Mouse (Mus musculus) hindbrain, embryonic 10.5 days (tissue): ENCODE data around the gene Cers6. TPM values are rescaled to one million over a fixed set of nuclear protein-coding genes. Genes with fewer than 3 reads are reported as not detected.

Experiments
- DNase-seq: peaks from one replicate; pipeline ENCODE4 v3.0.0-alpha.2; 2017; ENCODE audit warnings: low spot score
- H3K27ac ChIP-seq: fragments of 300-500 bp; sonication (generic); 2 replicates; pipeline ENCODE4 v1.5.1; 2016; ENCODE audit warnings: mild to moderate bottlenecking, moderate library complexity
- H3K27me3 ChIP-seq: fragments of 300-500 bp; sonication (generic); 2 replicates; pipeline ENCODE4 v1.6.1; 2016; ENCODE audit warnings: mild to moderate bottlenecking; ENCODE audit not compliant: poor library complexity, insufficient read depth, severe bottlenecking
- H3K36me3 ChIP-seq: fragments of 300-500 bp; sonication (generic); 2 replicates; pipeline ENCODE4 v1.6.1; 2016; ENCODE audit warnings: mild to moderate bottlenecking, moderate library complexity
- H3K4me1 ChIP-seq: fragments of 300-500 bp; sonication (generic); replicated peaks from 2 replicates; pipeline ENCODE4 v1.6.1; 2016; ENCODE audit warnings: mild to moderate bottlenecking
- H3K4me3 ChIP-seq: fragments of 300-500 bp; sonication (generic); 2 replicates; pipeline ENCODE4 v1.5.1; 2016; ENCODE audit warnings: mild to moderate bottlenecking, moderate library complexity
- H3K9me3 ChIP-seq: fragments of 300-500 bp; sonication (generic); 2 replicates; pipeline ENCODE4 v1.6.1; 2016; ENCODE audit warnings: mild to moderate bottlenecking, moderate library complexity
- WGBS: fragments of 180-500 bp; shearing (Covaris S2); methylation state at CpG from one replicate; pipeline ENCODE4 v1.1.7; 2016; 5-methylcytosine and 5-hydroxymethylcytosine counted together
- polyA plus RNA-seq: library from polyadenylated mRNA; unstranded; fragments of >200 nt; fragmentation: Nextera tagmentation; extraction: Ambion mirVana; gene quantifications from 2 replicates; pipeline ENCODE4 v1.2.1, GENCODE M21; 2016

Cers6 gene
- polyA plus RNA-seq, 1 experiment from 2014 or later, result 36.8 TPM

DNA sequence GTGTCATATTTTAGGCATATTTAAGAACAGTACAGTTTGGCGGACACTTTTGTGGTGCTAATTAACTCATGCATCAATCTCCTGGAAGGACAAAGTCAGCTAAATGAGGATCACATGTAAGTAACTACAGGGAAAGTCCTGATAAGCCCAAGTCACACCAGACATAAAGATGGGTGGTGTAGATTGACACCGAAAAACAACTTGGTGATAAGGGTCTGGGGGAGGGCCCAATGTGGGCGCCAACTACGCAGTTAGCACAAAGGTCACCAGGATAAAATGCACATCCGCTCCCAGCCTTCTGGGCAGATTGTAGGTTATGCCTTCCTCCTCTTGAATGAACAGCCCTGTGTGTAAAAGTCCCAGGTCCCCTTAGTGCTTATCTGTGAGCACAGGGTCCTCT is 131.4 kb downstream of the Cers6 start:
- H3K4me3 ChIP-seq, result no peak overlapping the region
- WGBS, result 94% methylated on average over 5 of the region's 5 CpGs
- no peaks in the 10 kb centered on the region for H3K4me1 ChIP-seq
- H3K27me3 ChIP-seq, result peaks cover 11% of the 10 kb centered on the region; the same call in 1 of the 2 replicates
- no peak for DNase-seq
- peaks cover 4% of the 10 kb centered on the region; the same call in 1 of the 2 replicates for H3K36me3 ChIP-seq
- no peaks in the 10 kb centered on the region for H3K9me3 ChIP-seq
- H3K27ac ChIP-seq, result no peak overlapping the region

DNA sequence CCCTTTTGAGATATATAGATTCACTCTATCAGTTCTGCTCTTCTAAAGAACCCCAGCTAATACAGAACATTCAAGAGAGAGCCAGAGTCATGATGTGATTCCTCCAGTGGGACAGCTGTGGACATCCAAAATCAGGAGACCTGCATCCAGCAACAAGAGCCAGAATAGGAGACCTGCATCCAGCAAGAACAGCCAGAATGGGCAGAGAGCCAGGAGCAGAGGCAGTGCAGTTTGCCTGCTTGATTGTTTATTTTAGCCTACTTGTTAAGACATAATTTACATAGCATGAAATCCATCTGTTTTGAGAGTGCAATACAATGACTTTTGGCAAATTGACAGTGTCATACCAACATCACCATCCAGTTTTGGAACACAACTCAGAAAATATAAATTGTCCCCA is 133.2 kb downstream of the Cers6 start:
- Histone ChIP-seq H3K27me3 (no peaks in the 10 kb centered on the region), H3K4me3 (no peak overlapping the region), H3K27ac (no peak overlapping the region), H3K36me3 (peaks cover 4% of the 10 kb centered on the region; the same call in 1 of the 2 replicates), H3K4me1 (no peaks in the 10 kb centered on the region), H3K9me3 (no peaks in the 10 kb centered on the region)
- no peak for DNase-seq

DNA sequence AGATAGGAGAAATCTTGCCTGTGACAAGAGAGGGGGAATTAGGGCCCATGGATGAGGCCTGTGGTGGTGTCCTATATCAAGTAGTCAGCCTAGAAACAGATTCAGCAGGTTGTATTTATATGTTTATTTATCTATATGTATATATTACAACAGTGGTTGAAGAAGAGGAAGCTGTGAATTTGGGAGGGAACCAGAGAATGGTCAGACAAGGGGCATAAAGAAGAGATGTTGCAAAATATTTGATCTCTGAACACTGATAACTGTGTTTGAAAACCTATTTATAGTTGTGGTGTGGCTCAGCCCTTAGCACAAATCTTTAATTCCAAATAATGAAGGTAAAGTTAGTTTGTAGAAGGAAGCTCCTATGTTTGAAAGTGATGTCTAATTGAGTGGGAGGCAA is 134.5 kb downstream of the Cers6 start:
- Histone ChIP-seq H3K4me1 (no peaks in the 10 kb centered on the region), H3K27ac (no peak overlapping the region), H3K27me3 (no peaks in the 10 kb centered on the region), H3K36me3 (peaks cover 4% of the 10 kb centered on the region; the same call in 1 of the 2 replicates), H3K4me3 (no peak overlapping the region), H3K9me3 (no peaks in the 10 kb centered on the region)
- DNase-seq, result no peak

DNA sequence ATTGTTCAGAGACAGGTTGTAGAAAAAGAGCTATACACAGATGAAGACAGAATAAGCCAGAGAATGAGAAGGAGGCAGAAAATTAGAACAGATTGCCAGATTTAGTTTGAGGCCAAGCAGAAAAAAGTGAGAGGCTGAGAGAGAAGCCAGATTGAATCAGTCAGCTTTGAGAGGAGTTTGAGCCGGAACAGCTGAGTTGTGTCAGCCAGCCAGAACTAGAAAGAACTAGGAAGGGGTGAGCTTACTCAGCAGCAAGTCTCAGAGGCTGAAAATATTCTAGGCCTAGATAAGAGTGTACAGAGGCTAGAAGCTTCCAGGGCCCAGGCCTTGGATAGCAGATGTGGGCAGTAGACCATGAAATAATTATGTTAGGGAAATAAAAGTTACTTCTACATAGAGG is 135.0 kb downstream of the Cers6 start:
- H3K36me3 ChIP-seq, result peaks cover 4% of the 10 kb centered on the region; the same call in 1 of the 2 replicates
- 92% methylated on average over 1 of the region's 1 CpGs for WGBS
- H3K27ac ChIP-seq, result no peak overlapping the region
- no peaks in the 10 kb centered on the region for H3K4me1 ChIP-seq
- H3K27me3 ChIP-seq, result no peaks in the 10 kb centered on the region
- DNase-seq, result no peak
- H3K9me3 ChIP-seq, result no peaks in the 10 kb centered on the region
- no peak overlapping the region for H3K4me3 ChIP-seq

DNA sequence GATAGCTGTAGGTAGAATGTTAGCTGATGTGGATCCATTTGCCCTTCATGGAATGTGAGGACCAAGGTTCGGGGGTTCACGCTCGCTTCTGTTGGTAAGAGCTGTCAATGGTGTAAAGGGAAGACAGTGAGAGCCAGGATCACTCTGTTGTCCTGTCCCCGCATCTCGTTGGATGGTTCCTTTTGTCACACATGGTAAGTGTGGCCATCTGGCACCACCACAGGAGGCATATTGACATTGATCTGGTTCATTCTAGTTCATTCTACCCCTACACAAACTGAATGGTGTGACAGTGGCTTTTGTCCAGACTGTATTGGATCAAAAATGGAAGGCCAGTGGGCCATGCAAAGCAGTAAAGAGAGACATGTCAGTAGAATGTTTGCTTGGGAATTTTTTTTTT is 142.8 kb downstream of the Cers6 start:
- H3K27ac ChIP-seq, result peak overlapping the region; percentile 60; the same call in 1 of the 2 replicates
- H3K36me3 ChIP-seq, result peaks cover 4% of the 10 kb centered on the region; the same call in 1 of the 2 replicates
- no peak overlapping the region for H3K4me3 ChIP-seq
- H3K27me3 ChIP-seq, result no peaks in the 10 kb centered on the region
- peaks cover 9% of the 10 kb centered on the region; the same call in 1 of the 2 replicates for H3K4me1 ChIP-seq
- DNase-seq, result peak; percentile 40
- WGBS, result 47% methylated on average over 5 of the region's 5 CpGs
- no peaks in the 10 kb centered on the region for H3K9me3 ChIP-seq

DNA sequence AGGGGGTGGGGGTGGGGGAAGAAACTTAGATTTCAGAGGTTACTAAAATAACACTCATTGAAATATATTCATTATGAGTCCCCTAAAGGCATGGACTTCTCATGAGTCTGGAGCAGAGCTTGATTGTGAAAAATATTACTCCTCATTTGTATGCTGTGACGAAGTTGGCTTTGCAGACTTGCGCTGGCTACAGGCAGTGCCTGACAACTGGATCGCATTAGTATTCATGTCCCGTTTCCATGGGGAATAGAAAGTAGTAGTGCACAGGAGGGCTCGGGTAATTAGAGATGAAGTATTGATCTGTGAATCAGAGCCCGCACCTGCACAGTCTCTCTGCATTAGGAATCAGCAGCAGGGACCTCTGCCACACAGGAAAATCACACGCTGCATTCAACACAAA is 150.2 kb downstream of the Cers6 start:
- no peak for DNase-seq
- Histone ChIP-seq H3K36me3 (no peaks in the 10 kb centered on the region), H3K27ac (peak overlapping the region; percentile 62; the same call in 1 of the 2 replicates), H3K4me3 (no peak overlapping the region), H3K27me3 (no peaks in the 10 kb centered on the region), H3K9me3 (no peaks in the 10 kb centered on the region), H3K4me1 (peaks cover 24% of the 10 kb centered on the region)
- 56% methylated on average over 7 of the region's 7 CpGs for WGBS

DNA sequence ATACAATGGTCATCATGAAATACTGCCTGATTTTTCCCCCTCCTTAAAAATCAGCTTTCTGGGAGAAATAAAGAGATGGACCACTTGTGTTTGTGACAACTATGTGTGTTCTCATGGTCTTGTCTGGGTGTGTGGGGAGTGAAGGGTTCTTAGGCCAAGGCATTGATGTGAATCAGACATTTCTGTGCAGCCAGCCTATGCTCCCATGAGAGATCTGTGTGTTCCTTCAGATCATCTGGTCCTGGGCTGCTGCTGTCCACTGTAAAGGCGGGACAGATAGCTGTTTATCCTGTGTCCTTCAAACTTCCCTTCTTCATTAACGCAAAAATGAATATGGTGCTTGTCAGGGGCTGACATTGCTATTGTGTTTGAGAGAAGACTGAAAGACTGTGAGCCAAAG is 150.6 kb downstream of the Cers6 start:
- Histone ChIP-seq H3K4me1 (peaks cover 24% of the 10 kb centered on the region), H3K9me3 (no peaks in the 10 kb centered on the region), H3K4me3 (no peak overlapping the region), H3K27ac (peak overlapping the region; percentile 62), H3K36me3 (no peaks in the 10 kb centered on the region), H3K27me3 (no peaks in the 10 kb centered on the region)
- DNase-seq, result no peak
- 78% methylated on average over 2 of the region's 2 CpGs for WGBS

DNA sequence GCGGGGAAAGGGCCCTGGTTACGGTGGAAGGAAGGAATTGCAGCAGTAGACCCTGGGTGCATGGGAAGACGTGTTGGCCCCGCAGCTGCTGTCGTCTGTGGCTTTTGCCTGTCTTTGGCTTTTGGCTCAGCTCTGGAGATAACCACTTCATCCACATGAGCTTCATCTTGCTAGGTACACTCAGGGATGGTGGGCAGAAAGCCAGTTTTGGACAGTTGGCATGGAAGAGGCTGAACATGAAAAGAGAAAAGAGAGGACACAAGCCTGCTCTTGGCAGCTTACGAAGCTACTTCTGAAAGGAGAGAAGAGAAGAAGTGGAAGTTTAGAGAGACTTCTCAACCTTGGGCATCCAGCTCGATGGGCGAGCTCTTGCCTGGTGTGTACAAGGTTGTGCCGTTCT is 153.0 kb downstream of the Cers6 start:
- WGBS, result 97% methylated on average over 9 of the region's 9 CpGs
- Histone ChIP-seq H3K27me3 (no peaks in the 10 kb centered on the region), H3K27ac (no peak overlapping the region), H3K4me3 (no peak overlapping the region), H3K4me1 (peaks cover 24% of the 10 kb centered on the region), H3K9me3 (no peaks in the 10 kb centered on the region), H3K36me3 (no peaks in the 10 kb centered on the region)
- DNase-seq, result no peak

DNA sequence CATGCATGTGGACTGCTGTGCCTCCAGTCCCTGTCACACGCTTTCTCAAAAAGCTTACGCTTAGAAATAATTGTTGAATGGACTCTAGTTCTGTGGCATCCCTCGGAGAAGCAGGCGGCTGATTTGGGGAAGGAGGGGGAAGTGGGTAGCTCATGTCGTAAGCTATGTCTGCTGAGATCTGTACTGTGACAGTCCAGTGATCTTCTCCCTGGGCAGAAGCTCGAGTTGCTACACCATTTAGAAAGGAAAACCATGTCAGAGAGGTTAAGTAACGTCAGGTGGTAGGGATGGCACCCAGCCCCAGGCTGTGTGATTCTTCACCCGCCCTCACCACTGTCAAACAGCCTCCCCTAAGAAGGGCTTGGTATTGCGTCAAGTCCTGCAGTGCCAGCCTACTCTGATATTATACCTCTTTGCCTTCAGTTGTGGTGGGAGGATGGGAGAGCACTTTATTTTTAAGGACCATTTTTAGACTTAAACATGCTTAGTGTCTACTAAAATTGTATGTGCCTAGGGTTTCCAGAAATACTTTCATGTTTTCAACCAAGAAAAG is 154.0 kb downstream of the Cers6 start:
- WGBS, result 82% methylated on average over 9 of the region's 9 CpGs
- H3K9me3 ChIP-seq, result no peaks in the 10 kb centered on the region
- peaks cover 24% of the 10 kb centered on the region for H3K4me1 ChIP-seq
- H3K36me3 ChIP-seq, result no peaks in the 10 kb centered on the region
- no peak overlapping the region for H3K4me3 ChIP-seq
- H3K27ac ChIP-seq, result no peak overlapping the region
- H3K27me3 ChIP-seq, result no peaks in the 10 kb centered on the region
- DNase-seq, result no peak

DNA sequence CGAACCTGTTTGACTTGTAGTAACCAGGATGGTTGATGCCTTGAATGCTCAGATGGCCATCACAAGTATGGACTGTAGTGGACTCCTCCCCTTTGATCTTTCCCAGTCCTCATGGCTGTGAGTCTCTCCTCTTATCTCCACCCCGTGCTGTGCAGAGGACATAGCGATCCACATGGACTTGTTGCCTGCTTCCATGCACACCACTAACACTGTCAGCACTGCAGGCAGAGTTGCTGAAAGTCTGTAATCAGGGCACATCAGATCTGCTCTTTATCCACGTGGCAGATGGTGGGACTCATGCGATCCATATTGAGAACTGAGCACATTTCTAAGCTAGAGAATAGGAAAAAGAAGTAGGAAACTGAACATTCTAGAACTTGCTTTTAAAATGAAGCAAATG is 154.6 kb downstream of the Cers6 start:
- no peak for DNase-seq
- no peaks in the 10 kb centered on the region for H3K27me3 ChIP-seq
- no peak overlapping the region for H3K4me3 ChIP-seq
- H3K36me3 ChIP-seq, result no peaks in the 10 kb centered on the region
- H3K9me3 ChIP-seq, result no peaks in the 10 kb centered on the region
- WGBS, result 88% methylated on average over 5 of the region's 5 CpGs
- H3K27ac ChIP-seq, result no peak overlapping the region
- H3K4me1 ChIP-seq, result peaks cover 22% of the 10 kb centered on the region

DNA sequence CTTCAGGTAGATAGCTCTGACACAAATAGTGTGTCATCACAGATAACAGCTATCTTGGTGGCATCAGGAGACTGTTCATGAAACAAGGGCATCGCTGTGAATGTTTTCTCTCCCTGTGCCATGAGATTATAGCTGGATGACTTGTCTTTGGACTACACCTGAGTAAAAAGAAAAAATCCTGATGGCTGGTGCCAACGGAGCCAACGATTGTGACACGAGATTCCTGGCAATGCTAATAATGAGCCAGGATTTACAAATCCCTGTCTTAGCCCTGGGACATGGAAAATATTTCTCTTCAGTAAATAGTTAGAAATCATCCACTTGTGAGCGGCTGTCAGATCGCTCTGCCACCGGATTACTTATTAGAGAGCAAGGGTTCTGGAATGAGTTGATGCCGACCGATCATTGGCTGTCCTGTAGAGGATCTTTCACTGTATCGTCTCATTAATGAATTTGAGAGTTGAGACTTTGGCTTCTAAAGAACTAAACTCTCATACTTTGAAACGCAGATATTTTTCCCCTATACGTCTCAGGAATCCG is 157.9 kb downstream of the Cers6 start:
- Histone ChIP-seq H3K36me3 (no peaks in the 10 kb centered on the region), H3K4me1 (0 out of 2 replicates have a peak, but pooled peaks cover 4% of the 10 kb centered on the region), H3K27me3 (no peaks in the 10 kb centered on the region), H3K9me3 (no peaks in the 10 kb centered on the region), H3K27ac (no peak overlapping the region), H3K4me3 (no peak overlapping the region)
- 94% methylated on average over 13 of the region's 13 CpGs for WGBS
- no peak for DNase-seq

DNA sequence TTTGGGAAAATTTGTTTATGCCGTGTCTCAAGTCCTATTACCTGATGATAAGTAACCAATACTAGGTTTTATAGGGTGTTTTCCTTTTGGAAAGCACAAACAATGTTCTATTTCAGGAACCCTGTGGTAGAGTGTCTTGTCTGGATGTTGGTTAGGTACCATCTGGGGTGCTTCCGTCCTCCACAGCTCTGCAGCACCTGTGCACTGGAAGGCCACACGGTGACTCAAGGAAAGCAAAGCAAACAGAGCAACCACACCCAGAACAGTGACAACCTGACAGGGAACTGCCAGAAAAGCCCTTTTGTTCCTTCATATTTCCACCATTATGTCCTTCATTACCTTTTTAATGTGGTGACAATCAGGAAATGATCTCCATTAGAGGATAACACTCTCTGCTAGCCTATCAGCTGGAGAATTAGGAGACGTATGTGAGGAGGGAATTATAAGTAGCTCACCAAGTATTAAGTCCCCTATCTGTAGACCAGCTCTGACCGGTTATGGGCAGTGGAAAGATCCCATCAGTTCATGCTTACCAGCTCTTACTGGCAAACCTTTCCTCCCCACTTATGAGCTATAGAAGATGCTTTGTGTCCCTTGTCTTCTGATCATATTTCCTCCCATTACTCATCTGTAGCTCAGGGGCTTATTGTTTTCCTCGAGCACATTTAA is 158.7 kb downstream of the Cers6 start:
- 86% methylated on average over 6 of the region's 6 CpGs for WGBS
- Histone ChIP-seq H3K4me3 (no peak overlapping the region), H3K27me3 (no peaks in the 10 kb centered on the region), H3K4me1 (0 out of 2 replicates have a peak, but pooled peaks cover 4% of the 10 kb centered on the region), H3K36me3 (no peaks in the 10 kb centered on the region), H3K9me3 (no peaks in the 10 kb centered on the region), H3K27ac (no peak overlapping the region)
- DNase-seq, result no peak

DNA sequence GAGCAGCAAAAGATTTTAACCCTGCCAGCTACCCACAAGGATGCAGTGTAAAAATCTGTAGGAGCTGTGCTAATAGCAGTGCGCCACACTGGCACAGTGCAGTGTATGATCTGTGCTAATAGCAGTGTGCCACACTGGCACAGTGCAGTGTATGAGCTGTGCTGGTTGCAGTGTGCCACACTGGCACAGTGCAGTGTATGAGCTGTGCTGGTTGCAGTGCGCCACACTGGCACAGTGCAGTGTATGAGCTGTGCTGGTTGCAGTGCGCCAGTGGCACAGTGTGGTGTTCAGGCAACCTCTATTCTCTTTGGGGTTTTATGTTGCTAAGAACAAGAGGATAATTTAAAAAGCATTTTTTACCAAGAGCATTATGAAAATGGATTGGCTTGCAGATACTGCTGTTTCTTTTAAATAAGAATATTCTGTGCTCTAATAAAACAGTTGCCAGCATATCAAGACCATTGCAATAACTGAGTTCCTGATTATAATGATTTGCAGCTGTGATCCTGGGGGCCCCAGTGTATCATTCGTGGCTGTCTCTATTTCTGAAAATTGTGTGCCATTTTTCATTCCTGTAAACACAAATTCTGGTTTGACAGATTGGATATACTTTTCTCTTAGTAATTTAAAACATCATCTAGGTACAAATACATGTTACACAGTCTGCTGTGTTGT is 159.5 kb downstream of the Cers6 start:
- WGBS, result 89% methylated on average over 4 of the region's 4 CpGs
- Histone ChIP-seq H3K27me3 (no peaks in the 10 kb centered on the region), H3K4me1 (0 out of 2 replicates have a peak, but pooled peaks cover 4% of the 10 kb centered on the region), H3K27ac (no peak overlapping the region), H3K36me3 (no peaks in the 10 kb centered on the region), H3K9me3 (no peaks in the 10 kb centered on the region), H3K4me3 (no peak overlapping the region)
- DNase-seq, result no peak
